In the genomic region with DNA sequence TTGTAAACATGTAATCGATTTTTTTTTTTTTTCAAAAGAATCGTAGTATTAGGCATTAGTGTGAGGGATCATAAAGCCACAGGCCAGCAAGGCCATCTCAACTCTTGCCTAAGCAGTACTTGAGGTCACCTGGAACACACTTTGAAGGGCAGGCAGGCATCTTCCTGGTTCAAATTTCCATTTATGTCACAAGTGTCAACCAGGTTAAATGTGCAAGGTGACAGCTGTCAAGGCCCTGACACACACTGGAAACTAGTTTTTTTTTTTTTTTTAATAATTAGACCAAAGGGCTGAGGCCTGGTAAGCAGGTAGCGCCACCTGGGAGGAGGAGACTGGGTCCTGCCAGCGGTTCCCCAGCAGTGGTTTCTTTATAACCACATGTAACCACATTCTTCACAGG, we compare ENCODE assay signal across 25 mouse cellular contexts.
DNase-seq lines count a peak whose midpoint lies in the region; ATAC-seq and TF ChIP-seq lines count a peak whose summit lies in the region.
"Had no signal": no experiment of that assay in that cellular context is flagged by ENCODE, and none has a peak within 500 bp of the region (broad histone marks: within the 10 kb centered on the region; RNA-seq: fewer than 3 reads in every experiment).

No protein-coding gene starts in this region.

- H3K27ac ChIP-seq in liver, embryonic 12.5 days, result peak overlapping the region; percentile 37; the same call in 1 of the 2 replicates
- peak overlapping the region; percentile 63; the same call in 1 of the 2 replicates for H3K27ac ChIP-seq in ES-Bruce4 (ENCODE audit: insufficient read depth, low read length)
- H3K27ac ChIP-seq: hindbrain, embryonic 13.5 days; kidney, embryonic 15.5 days; midbrain, embryonic 13.5 days; neural tube, embryonic 15.5 days had no signal

- WGBS in liver, embryonic 12.5 days (ENCODE audit: insufficient replicate concordance), result 79% methylated on average over 4 of the region's 4 CpGs

- TF ChIP-seq EP300 in ES-Bruce4 (IDR thresholded peaks at IDR 0.05; ENCODE audit: insufficient read depth, low read depth, low read length), result no peak

- no peak for ATAC-seq in CD4-positive, CD25-positive, alpha-beta regulatory T cell, adult 4 months
- ATAC-seq in liver, embryonic 12.5 days, result no peak
- ATAC-seq: forebrain, postnatal 0 days; inflammation-experienced regulatory T-cells, adult 6 months; midbrain, embryonic 13.5 days had no signal

- H3K9me3 ChIP-seq in liver, embryonic 12.5 days (replicated peaks), result no peaks in the 10 kb centered on the region
- H3K9me3 ChIP-seq in ES-Bruce4 (replicated peaks; ENCODE audit: control insufficient read depth, insufficient read depth, low read length, poor library complexity, severe bottlenecking), result no peaks in the 10 kb centered on the region
- H3K9me3 ChIP-seq: hindbrain, embryonic 13.5 days; kidney, embryonic 15.5 days; megakaryocyte, embryonic 14.5 days; midbrain, embryonic 13.5 days; neural tube, embryonic 15.5 days had no signal

- DNase-seq in CD4-positive, CD25-positive, alpha-beta regulatory T cell, adult 2 months (ENCODE audit: low read depth, low spot score), result peak; percentile 49
- no peak for DNase-seq in liver
- DNase-seq in natural killer cell, adult 2 months (ENCODE audit: low spot score in 2 of 2), result peak; percentile 31 to 56
- no peak for DNase-seq in spleen, adult 18-20 months
- no peak for DNase-seq in cerebellum, adult 11 months
- DNase-seq: adrenal gland, postnatal 36 days; cerebellum, adult 2 months; cerebellum, postnatal 14 days; forebrain, postnatal 0 days; heart, postnatal 4 days; kidney, adult 18-20 months; kidney, postnatal 25 days; lung, postnatal 36 days; retina, postnatal 1 day; right cerebral cortex, postnatal 25 days had no signal

- TF ChIP-seq POLR2A in ES-Bruce4 (IDR thresholded peaks at IDR 0.05; ENCODE audit: insufficient read depth, low read length), result no peak

- H3K27me3 ChIP-seq in liver, embryonic 12.5 days (replicated peaks), result no peaks in the 10 kb centered on the region
- H3K27me3 ChIP-seq in ES-Bruce4 (ENCODE audit: control insufficient read depth, insufficient read depth, low read length, poor library complexity, severe bottlenecking), result no peaks in the 10 kb centered on the region
- H3K27me3 ChIP-seq: kidney, embryonic 15.5 days; megakaryocyte, embryonic 14.5 days; neural tube, embryonic 15.5 days had no signal

- peaks cover 89% of the 10 kb centered on the region for H3K4me1 ChIP-seq in liver, embryonic 12.5 days
- H3K4me1 ChIP-seq in ES-Bruce4 (ENCODE audit: control insufficient read depth, insufficient read depth, low read length), result peaks cover 3% of the 10 kb centered on the region

- H3K4me2 ChIP-seq in liver, embryonic 12.5 days, result no peak overlapping the region
- H3K4me2 ChIP-seq: midbrain, embryonic 13.5 days; neural tube, embryonic 15.5 days had no signal

- no peak for TF ChIP-seq CTCF in ES-Bruce4 (IDR thresholded peaks at IDR 0.05; ENCODE audit: low read depth, low read length)

- H3K9ac ChIP-seq in liver, embryonic 12.5 days, result no peak overlapping the region
- H3K9ac ChIP-seq in ES-Bruce4 (ENCODE audit: low read depth, poor library complexity, severe bottlenecking), result peak overlapping the region; percentile 93
- H3K9ac ChIP-seq: forebrain, postnatal 0 days; hindbrain, embryonic 13.5 days; kidney, embryonic 15.5 days; midbrain, embryonic 13.5 days; neural tube, embryonic 15.5 days had no signal

- no peak overlapping the region for H3K4me3 ChIP-seq in liver, embryonic 12.5 days
- H3K4me3 ChIP-seq in ES-Bruce4 (ENCODE audit: low read depth, low read length), result peak overlapping the region; percentile 86
- H3K4me3 ChIP-seq: erythroblast, embryonic 14.5 days; hindbrain, embryonic 13.5 days; megakaryocyte, embryonic 14.5 days; midbrain, embryonic 13.5 days; neural tube, embryonic 15.5 days had no signal

- H3K36me3 ChIP-seq in liver, embryonic 12.5 days, result no peaks in the 10 kb centered on the region
- peaks cover 12% of the 10 kb centered on the region for H3K36me3 ChIP-seq in ES-Bruce4 (ENCODE audit: control insufficient read depth, insufficient read depth, low read length, poor library complexity, severe bottlenecking)
- H3K36me3 ChIP-seq: hindbrain, embryonic 13.5 days; kidney, embryonic 15.5 days; midbrain, embryonic 13.5 days; neural tube, embryonic 15.5 days had no signal

Comparison
In these comparisons a context has a peak if more than half of its experiments do, and no peak if none do; other contexts are left out.
1. DNase-seq: peak in CD4-positive, CD25-positive, alpha-beta regulatory T cell, adult 2 months (single experiment) and natural killer cell, adult 2 months (2 of 2); none in liver (single experiment), spleen, adult 18-20 months (0 of 2) and cerebellum, adult 11 months (single experiment).